Mouse (Mus musculus) left cerebral cortex, adult 11 months (tissue): ENCODE results near the gene Dlk2.

Experiments
- DNase-seq: peaks from one replicate; pipeline ENCODE4 v3.0.0; 2022; ENCODE audit warnings: low spot score

Gene Dlk2

DNA sequence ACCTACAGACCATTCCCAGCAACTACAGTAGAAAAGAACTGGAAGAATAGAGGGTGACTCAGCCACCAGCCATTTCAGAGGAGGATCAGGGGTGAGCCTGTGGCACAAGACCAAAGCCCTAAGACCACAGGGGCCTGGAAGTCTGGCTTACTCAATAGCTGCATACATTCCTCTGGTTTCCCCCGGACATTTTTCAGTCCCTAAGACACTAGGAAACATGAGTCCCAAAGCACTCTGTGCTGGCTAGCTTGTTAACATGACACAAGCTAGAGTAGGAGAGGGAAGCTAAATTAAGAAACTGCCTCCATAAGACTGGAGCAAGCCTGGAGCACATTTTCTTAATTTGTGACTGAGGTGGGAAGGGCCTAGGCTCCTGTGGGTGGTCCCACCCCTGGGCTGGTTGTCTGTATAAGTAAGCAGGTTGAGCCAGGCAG is 23.4 kb upstream of the Dlk2 start:
- DNase-seq, result no peak

DNA sequence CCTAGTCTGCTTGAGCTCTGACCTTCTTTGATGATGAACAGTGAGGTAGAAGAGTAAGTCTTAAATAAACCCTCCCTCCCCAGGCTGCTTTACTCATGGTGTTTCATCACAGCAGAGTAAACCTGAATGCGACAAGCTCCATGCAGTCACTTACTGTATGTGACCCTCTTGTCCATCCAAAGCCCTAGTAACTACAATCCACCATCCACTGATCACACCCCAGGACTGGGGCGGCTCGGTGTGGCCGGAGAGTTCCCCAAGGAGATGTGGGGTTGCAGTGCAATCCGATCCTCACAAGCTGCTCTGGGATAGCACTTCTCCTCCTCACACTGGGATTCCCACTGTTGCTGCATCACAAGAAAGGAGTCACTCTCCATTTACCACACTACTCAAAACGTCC is 22.8 kb upstream of the Dlk2 start:
- DNase-seq, result no peak

DNA sequence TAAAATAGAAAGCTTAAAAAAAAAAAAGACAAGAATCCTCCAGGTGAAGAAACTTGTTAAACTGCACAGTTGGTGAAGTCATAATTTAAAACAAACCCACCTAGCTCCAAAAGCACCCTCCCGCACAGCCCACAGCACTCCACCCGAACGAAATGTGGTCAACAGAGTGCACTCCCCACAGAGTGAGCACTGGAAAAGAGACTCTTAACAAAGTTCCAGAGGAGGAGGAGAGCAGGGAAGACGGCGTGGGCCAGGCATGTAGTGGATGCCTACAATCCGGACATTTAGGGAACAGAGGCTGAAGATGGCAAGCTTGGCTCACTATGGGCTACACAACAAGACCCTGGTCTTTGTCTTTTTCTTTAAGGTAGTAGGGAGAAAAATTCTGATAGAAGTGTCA is 22.2 kb upstream of the Dlk2 start:
- DNase-seq, result no peak

- no peak for DNase-seq
These were observed 21.7 kb upstream of the Dlk2 start for GRCm38 (mm10) chr17:46275506-46275905.

- no peak for DNase-seq
These were observed 19.6 kb upstream of the Dlk2 start for GRCm38 (mm10) chr17:46277586-46277985.

GRCm38 (mm10) chr17:46278011-46278765 is 19.0 kb upstream of the Dlk2 start:
- DNase-seq, result no peak

GRCm38 (mm10) chr17:46282483-46283123 is 14.6 kb upstream of the Dlk2 start, which contains the start of gene Tjap1:
Gene Tjap1, minus strand, starts transcription at chr17:46283026.
- no peak for DNase-seq

GRCm38 (mm10) chr17:46283140-46283539 is 14.1 kb upstream of the Dlk2 start:
- DNase-seq, result no peak

- no peak for DNase-seq
These were observed 13.3 kb upstream of the Dlk2 start for GRCm38 (mm10) chr17:46283911-46284310.

- no peak for DNase-seq
These were observed 12.6 kb upstream of the Dlk2 start for GRCm38 (mm10) chr17:46284653-46285052.

DNA sequence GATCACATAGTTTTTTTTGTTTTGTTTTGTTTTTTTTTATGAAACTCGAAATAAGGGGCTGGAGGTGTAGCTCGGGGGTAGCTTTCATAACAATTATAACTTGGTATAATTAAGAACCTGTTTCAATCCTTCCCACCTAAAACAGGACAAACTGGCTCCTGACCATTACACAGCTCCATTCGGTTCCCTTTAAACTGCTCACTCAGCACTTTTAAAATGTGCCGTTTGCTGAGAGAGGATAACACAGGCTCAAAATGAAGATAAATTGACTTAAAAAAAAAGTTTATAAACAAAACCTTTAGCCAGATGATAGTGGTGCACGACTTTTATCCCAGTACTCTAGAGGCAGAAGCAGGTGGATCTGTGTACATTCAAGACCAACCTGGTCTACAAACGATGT is 11.8 kb upstream of the Dlk2 start:
- no peak for DNase-seq

DNA sequence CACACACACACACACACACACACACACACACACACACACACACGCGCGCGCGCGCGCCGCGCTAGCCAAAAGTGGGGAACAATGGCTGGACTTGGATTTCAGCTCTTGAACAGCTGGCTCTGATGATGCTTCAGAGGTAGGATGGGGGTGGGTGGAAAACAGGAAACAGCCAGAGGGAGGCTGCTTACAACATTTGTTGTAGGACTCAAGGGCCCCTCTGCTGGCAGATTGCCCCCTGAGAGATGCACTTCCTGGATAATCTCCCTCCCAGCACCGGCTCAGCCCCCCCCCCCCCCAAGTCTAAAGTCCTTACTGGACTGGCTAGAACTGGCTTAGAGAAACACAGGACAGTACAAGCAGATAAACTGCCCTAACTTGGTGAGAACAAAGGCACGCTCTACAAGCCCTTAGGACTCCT is 9.5 kb upstream of the Dlk2 start:
- no peak for DNase-seq

DNA sequence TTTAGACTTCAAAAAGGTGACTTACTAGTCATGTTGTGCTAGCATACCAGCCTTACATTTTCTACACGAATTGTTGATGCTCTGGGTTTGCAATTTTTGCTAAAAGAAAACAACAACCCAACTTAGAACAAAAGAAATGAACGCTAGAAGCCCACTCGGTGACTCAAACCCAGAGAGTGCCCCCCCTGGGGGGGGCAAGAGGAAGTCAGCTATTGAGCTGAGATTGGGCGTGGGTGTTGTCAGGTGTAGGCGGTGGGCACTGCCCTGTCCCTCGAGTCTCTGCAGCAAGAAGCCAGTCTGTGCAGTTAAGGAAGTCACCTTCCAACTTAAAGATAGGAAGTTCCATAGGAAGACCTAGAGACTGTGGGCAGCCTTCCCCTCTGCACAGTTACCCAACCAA is 620 bp upstream of the Dlk2 start:
- DNase-seq, result no peak

- no peak for DNase-seq
These were observed 225 bp upstream of the Dlk2 start for GRCm38 (mm10) chr17:46297028-46297363.

GRCm38 (mm10) chr17:46298220-46298913 is 1.1 kb downstream of the Dlk2 start:
- DNase-seq, result peak; percentile 76

- DNase-seq, result no peak
These were observed 4.7 kb downstream of the Dlk2 start for GRCm38 (mm10) chr17:46301892-46302291.

DNA sequence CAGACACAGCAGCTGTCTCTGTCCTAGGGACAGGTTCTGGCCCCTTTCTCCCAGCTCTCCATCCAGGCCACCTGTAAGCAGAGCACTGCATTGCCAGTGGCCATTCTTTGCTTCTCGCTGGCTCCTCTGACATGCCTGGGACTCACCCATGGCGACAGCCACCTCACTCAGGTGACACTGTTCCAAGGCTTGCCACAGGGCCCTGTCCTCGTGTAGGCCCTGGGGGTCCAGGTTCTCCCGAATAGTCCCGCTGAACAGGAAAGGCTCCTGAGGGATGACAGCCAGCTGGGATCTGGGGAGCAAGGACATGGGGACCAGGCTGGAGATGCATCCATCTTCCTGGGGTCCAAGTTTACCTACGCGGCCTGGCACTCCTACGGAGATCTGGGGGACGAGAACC is 7.0 kb downstream of the Dlk2 start:
- no peak for DNase-seq

- no peak for DNase-seq
These were observed 9.7 kb downstream of the Dlk2 start for GRCm38 (mm10) chr17:46306956-46307355.

DNA sequence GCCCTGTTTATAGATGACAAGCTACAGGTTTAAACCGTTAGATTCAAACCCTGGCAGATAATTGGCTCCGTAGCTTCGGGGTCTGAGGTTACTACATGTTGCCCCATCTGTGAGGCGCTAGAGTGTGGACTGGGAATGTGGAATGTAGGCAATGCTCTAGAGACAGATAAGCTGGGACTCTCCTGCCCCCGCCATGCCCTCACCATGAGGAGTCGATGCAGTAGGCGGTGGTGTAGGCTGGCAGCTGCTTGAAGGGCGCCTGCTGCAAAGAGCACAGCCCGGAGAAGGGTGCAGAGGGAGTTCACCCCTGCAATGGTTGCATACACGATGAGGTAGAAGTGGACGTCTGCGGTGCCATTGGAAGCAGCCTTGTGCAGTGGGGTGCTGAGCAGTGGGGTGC is 12.6 kb downstream of the Dlk2 start:
- DNase-seq, result no peak

GRCm38 (mm10) chr17:46310515-46310914 is 13.3 kb downstream of the Dlk2 start:
- DNase-seq, result no peak

- no peak for DNase-seq
These were observed 16.0 kb downstream of the Dlk2 start for GRCm38 (mm10) chr17:46313135-46313715.

- no peak for DNase-seq
These were observed 18.6 kb downstream of the Dlk2 start for GRCm38 (mm10) chr17:46315813-46316212.

- no peak for DNase-seq
These were observed 23.3 kb downstream of the Dlk2 start for GRCm38 (mm10) chr17:46320492-46320891.
